Mouse (Mus musculus) left cerebral cortex, postnatal 36 days (tissue): Measurements from ENCODE around the gene Csf2. TPM values are rescaled to one million over a fixed set of nuclear protein-coding genes. Genes with fewer than 3 reads are reported as not detected.
A peak's percentile ranks its signal among the peaks of the same experiment; 100 is the strongest.
"Not testable (repeated sequence)": the region's sequence is repeated elsewhere in the genome, so short reads cannot be mapped to it uniquely, and the experiment has no call there.

Experiments
- DNase-seq, 2 experiments: peaks; one replicate each; pipeline ENCODE4 v3.0.0; 2021 to 2022; ENCODE audit warnings: low spot score in 2 of 2, mixed read lengths in 1 of 2
- intact Hi-C: fragments of 180-260 bp; cut with DNase I; formaldehyde crosslinking; loops from one replicate; pipeline ENCODE4 v1.15.1; 2025
- total RNA-seq, 2 experiments: library from RNA; stranded (reverse); gene quantifications; 2 replicates each; pipeline ENCODE4 v1.2.3; 2021

Gene Csf2
- total RNA-seq = not detected

DNA sequence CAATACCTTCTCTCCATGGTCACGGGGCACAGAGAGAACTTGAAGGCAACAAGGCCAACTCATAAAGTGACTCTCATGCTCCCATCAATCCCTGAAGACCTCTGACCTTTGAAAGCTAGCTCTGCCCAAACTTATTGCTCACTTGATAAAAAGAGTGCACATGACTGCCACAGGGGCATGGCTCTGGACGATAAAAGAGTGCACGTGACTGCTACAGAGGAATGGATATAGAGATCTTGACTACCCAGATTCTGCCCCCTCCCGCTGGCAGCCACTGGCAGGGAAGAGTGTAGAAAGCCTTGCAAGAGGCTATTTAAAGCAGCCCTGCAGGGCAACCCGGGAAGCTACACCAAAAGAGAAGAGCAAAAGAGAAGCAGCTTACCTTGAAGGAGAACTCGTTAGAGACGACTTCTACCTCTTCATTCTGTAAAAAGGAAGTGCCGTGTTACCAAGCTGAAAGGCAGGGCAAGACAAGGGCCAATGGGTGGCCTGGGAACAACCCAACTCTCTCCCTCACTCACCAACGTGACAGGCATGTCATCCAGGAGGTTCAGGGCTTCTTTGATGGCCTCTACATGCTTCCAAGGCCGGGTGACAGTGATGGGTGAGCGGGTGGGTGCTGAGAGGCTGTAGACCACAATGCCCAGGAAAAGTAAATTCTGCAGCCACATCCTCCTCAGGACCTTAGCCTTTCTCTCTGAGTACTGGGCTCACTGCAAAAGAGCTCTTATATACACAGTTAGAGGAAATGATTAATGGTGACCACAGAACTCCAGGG lies at the start of gene Csf2:
TSS of gene Csf2 (minus strand) at position 728 of the 778 bp plus-strand sequence.
- intact Hi-C loops = no loop called here

DNA sequence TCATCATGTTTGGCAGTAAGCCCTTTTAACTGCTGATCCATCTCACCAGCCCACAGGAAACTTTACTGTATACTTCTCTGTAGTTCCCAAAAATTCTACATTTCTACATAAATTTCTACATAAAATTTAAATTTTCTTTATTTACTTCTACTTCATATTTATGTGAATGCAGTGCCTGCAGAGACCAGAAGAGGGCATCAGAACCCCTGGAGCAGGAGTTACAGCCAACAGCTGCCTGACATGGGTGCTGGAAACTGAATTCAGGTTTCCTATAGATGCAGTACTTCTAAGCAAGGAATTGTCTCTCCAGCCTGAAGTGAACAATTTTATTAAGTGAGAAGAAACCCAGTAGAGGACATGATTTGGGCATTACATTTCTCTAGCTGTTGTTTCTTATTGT lies 49.3 kb upstream of the Csf2 start:
- intact Hi-C loops = no loop called here
- no peak for DNase-seq

More for the DNA sequence above, at the start of gene Csf2:
- no peak for DNase-seq

DNA sequence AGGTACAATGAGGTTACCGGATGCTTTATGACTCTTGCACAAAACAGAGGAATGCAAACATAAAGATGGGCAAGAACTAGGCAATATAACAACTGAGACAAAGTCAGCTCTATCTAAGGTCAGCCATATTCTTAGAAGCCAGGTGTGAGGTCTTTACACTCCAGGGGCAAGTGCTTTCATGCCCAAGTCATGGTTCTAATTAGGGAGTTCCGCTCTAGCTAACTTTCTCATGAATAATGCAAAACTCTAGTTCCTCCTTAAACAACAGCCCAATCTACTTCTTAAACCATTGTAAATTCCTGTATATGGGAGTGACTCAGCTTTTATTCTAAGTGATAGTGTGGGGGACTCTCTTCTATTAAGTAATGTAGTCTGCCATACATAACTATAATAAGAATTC lies 48.0 kb upstream of the Csf2 start:
- DNase-seq, intact Hi-C loops: not testable (repeated sequence)

DNA sequence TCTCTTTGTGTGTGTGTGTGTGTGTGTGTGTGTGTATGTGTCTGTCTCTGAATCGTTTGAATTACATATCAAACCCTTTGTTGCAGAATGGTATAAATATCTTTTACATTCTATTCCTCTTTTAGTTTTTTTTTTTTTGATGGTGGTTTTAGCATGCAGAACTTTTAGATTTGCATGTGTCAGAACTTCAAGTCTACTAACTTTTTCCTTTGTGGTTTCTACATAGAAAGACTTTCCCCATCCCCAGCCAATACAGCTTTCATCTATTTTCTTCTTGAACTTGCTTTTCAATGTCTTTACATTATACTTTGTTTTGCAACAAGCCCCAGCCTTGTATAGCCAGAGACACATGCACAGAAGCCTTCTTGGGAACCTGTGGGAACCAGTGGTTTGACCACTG lies 47.3 kb upstream of the Csf2 start:
- DNase-seq = no peak
- intact Hi-C loops = no loop called here

DNA sequence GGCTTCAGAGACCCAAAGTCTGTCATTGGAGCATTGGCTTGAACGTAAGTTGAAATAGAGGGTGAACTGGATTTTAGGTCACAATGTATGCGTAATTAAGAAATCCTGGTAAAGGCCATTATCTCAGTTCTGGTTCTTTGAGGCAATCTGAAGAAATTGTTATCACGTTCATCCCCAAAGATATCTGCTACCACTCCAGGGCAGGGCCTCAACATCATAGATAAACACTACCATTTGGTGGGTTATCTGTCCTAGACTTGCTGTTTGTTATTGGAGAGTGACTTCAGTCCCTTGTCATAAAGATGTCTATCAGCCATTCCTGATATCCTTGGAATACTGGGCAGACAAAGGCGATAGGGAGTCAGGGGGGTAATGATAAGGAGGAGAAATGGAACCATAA lies 46.5 kb upstream of the Csf2 start:
- no peak for DNase-seq
- intact Hi-C loops = no loop called here

DNA sequence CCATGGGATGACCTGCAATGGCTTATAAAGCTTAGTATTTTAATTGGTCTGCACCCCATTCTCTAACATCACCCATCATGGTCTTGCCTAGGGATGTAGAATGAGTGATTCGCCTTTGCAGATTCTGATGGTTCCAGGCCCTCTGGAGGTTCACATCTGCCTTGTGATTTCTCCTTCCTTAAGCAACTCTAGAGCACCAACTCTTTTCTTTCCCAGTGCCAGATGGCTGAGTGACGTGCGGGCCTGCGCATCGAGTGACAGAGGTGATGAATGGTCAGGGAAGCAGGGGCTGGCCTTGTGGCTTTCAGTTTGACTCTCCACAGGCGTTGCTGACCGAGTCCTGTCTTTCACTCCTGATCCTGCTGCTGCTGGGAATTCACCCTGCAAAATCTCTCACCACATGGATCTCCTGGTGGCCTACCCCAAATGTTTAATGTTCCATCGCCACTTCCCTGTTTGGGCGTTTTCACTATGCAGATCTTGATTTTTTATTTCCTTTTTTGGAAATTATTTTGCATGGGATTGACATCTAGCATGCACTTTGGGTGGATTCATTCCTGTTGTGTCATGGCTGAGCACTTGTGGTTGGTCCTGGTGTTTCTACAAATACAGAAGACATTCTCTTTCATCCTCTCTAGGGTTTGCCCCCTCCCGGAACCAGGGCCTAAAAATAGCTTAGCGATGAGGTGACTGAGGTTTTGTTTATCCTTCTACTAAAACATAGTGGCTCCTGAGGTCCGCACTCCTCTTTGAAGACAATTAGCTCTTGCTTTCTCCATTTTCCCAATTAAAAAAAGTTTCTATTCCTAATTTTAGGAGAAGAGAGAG lies 44.7 kb upstream of the Csf2 start:
- no peak for DNase-seq
- intact Hi-C loops = no loop called here

DNA sequence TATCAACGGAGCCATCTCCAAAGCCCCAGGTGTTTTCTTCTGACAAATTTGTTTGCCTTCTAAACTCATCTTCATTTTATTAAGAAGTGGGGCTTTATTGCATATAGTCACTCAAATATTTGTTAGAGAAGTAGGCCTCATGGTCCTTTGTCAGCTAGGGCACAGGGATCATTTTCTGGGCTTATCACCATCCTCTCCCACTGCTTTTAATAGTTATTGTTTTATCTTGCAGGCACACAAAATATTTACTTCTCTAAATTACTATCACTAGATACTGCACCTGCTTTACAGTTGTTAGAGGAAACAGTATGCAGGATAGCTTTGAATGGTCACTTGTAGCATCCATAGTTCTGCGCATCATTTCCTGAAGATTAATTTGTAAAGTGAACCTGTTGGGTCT lies 42.7 kb upstream of the Csf2 start:
- intact Hi-C loops = no loop called here
- DNase-seq = no peak

DNA sequence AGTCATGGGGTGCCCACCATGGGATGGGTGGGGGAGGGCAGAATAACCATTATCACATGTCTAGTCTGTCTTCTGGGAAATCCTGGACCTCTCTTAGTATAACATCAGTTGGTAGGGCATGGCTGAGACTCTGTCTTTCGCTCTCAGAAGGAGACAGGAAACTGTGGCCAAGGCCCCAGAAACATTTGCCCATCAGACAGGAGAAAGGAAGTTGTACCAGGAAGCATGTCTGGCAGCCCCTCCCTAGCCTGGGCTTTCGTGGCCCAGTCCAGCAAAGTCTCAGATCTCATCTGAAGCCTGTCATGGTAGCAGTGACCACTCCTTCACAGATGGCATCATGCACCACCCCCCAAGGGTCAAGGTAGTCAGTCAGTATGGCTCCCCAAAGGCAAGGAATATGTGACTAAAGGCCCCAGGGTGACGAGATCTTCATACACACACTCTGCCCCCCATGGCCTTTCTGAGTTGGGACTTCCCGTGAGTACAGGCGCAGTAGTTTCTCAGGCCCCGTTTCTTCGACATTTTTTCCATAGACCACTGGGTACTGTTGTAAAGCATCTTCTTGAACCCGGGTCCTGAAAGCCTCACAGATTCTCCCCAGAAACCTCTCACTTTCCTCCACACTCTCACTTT lies 38.5 kb upstream of the Csf2 start:
- no peak for DNase-seq
- intact Hi-C loops = no loop called here

DNA sequence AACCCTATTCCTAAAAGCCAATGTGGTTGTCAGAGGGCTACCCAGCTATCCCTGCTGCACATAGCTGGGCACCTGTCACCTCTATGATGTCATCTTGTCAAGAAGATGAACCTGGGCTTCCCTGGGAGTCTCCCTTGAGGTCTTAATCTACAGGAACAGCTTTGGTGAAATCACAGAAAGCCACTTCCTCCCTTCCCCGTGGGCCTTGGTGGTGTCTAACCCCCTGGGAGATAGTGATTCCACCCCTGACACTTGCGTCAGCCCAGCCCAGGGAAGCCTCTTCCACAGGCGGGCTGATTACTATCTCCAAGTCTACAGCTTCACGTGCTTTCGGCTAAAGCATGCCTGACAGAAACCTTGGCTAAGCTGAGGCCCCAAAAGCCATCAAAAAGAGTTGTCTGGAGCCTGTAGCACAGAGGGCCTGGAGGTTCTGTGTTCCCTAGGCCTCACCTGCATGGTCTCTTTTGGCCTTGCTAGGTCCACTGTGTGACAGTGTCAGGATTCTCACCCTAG lies 22.0 kb upstream of the Csf2 start:
- intact Hi-C loops = no loop called here

DNA sequence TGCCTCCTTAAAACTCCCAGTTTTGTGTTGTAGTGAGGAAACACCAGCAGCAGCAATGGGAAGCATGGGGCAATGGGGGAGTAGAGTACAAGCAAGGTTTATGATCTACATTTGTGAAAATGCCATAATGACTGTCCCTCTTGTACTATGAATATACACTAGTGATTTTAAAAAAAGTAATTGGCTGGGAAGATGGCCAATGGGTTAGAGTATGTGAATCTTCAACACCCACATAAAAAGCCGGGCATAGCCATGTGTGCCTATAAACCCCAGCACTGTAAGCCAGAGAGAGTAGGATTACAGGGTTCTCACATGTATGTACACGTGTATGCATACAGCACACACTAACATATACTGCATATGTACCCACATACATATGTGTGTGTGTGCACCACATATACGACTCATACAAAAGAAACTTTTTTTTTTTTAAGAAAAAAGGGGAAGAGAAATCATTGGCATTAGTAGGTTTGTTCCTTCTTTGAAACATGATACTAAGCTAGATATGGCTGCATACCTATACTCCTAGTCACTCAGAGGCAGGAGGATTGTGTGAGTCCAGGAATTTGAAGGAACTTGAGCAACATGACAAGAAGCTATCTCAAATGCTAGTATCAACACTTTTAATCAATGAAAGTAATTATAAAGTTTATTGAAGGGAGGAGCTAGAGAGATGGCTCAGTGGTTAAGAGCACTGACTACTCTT lies 19.9 kb upstream of the Csf2 start:
- intact Hi-C loops = no loop called here
- DNase-seq = no peak

More for the DNA sequence above, 22.0 kb upstream of the Csf2 start:
- no peak for DNase-seq

DNA sequence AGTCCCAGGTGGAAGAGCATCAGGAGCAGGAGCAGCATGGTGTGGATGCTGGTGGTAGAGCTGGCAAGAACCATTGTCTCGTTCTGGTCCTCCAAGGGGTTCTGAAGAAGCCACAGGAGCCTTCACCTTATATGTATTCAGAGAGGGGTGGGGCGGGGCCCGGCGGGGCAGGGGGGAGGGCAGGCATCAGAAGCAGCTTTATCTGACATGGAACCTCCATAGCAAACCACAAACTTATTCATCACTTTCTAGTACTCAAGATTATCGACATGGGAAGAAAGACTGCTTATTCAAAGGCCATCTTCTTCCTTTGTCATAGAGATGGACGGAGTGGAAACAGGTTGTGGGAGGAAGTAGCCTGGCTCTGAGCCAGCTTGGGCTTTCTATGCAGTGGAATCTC lies 17.7 kb upstream of the Csf2 start, which contains the start of gene Il3:
TSS of gene Il3 (minus strand) at position 101 of the 400 bp plus-strand sequence.
- no peak for DNase-seq
- intact Hi-C loops = no loop called here

DNA sequence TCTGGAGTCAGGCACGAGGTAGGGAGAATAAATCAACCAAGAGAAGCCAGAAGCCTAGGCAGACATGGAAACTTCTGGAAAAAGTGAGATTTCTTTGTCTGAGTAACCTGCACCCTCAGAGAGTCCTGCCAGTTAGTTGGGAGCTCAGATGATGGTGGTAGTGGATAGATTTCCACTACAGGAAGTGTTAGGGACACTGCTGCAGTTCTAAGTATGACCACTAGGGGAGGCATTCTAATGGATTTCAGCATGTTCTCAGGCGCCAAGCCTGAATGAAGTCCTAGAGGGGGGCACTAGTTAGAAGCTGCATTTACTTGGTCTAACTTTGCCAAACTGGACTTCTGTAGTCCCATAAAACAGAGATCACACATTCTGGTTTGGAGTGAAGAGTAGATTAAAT lies 15.1 kb upstream of the Csf2 start:
- intact Hi-C loops = no loop called here
- peak in 1 of 2 experiments; percentile 14 for DNase-seq

DNA sequence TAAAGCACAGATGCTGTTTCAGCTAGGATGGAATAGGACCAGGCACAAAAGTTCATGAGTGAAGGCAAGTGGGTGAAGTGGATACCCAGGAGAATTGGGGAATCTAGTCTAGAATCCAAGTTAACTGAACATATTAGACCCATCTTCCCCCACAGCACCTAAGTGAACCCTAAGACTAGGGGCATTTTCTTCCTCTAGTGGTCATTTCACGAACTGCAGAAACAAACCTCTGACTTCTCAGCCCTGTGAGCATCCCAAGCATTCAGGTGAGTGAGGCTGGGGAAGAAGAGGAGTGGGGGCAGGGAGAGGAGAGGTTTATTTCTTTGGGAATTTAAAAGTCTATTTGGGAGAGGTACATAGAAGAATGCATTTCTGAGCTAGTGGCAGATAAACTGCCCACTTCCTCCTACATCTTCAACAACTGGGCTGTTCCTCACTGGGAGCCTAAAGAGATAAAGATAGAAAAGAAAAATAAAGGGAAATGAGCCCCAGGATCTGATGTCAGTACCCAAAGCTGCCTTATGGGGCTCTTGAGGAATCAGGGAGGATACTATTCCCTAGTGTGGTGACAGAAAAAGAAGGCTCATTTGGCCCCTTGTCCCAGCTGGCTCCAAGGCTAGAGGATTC lies 14.1 kb upstream of the Csf2 start:
- no peak for DNase-seq
- intact Hi-C loops = no loop called here

DNA sequence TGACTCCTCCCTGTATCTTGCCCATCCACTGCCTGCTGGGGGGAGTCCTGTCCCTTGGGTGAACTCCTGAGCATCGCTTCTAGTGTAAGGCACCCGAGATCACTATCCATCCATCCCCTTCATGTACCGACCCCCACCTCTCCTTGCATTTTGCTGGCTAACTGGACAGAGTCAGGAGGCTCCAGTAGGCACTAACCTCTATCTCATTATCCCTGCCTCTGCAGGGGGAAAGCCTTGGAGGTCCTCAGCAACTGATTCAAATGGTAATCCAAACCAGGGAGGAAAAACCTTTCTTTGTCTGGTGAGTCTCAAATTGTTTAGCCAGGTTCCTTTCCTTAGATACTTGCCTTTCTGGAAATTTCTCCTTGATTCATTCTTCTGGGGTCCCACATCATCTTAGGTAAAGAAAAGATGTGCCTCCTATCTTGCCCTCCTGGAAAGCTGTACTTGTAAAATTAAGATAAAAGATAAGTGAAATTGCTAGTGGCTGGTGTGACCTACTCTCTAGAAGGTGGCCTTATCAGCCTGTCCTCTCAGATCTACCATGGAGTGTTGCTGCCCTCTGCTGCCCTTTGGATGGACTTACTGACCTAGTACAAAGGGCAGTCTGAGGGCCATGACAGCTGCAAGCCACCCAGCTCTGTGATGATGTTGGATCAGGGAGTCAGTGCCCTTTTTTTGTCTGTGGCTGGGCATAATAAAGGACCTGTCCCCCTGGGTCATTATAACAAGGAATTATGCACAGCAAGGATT lies 7.3 kb upstream of the Csf2 start:
- DNase-seq = peak; percentile 29 to 53
- intact Hi-C loops = loop anchor here (1.0 to 2.0 kb wide), 2 partner anchors 112 to 254 kb away; no protein-coding TSS in a partner anchor

DNA sequence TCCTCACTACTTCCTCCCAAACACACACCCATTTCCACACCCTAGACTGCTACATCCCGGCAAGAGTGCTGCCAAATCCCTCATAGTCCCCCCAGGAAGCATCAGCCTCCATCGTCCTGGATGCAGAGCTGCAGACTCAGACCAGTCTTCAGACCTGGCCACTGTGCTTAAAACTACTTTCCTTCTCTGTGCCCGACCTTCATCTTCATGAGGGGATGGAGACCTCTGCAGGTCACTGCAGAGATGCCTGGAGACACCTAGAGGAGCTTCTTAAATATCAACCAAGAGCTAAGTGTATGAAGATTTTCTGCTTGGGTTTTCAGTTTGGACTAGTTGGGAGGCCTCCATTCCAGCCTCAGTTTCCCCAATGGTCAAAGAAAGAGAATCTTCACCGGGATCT lies 4.6 kb upstream of the Csf2 start:
- no peak for DNase-seq

DNA sequence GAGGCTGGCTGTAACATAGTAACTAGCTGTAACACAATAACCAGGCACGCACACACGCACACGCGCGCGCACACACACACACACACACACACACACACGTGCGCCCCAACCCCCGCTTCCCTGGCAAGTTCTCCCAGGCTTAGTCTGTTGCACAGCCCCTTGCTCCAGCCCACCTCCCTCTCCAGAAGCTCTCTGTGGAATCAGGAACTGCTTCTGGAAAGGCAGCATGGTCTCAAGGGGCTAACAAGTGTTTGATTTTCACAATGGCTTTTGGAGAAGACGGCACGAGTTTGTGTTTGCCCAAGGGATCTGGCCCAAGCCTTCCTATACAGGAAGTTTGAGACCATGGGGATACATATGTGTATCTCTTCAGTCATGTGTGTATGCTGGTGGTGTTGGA lies 1.1 kb upstream of the Csf2 start:
- intact Hi-C loops = no loop called here

More for the DNA sequence above, 4.6 kb upstream of the Csf2 start:
- intact Hi-C loops = no loop called here

DNA sequence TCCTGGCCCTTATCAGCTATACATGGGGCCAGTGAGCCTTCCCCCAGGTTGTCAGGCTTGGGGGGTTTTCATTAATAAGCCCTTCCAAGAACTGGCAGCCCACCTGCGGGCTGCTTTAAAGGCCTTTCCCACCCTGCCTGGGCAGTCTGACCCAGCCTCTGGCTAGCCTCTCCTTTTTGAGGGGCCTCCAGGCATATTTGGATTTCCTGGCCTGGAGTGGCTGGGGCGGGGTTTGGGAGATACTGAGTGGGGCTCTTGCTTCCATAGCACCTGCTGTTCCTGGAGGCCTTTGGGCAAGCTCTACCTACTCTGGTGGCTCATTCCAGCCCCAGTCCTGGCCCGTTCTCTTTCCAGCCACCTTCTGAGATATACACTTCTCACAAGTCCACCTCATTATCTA lies 281 bp upstream of the Csf2 start:
- intact Hi-C loops = no loop called here
- no peak for DNase-seq

More for the DNA sequence above, 1.1 kb upstream of the Csf2 start:
- no peak for DNase-seq

DNA sequence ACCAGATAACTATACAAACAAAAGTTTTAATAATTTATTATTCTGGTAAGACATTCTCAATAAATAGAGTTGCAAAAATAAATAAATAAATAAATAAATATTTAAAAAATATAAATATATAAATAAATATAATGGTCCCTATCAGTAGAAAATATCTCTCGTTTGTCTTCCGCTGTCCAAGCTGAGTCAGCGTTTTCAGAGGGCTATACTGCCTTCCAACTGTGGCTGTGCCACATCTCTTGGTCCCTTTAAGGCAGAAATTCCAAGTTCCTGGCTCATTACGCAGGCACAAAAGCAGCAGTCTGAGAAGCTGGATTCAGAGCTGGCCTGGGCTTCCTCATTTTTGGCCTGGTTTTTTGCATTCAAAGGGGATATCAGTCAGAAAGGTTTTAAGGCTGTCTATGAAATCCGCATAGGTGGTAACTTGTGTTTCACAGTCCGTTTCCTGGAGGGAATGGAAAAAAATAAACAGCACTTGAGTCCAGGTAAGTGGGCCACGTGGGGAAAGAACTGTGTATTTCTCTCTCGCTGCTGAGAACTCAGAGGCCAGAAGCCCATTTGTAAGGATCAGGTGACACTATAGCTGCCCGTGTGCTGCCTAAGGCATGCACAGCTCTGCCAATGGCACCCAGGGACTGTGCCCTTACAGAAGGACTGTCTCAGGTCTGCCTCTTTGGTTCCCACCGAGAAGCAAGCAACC lies 2.1 kb downstream of the Csf2 start:
- no peak for DNase-seq

More for the DNA sequence above, 2.1 kb downstream of the Csf2 start:
- intact Hi-C loops = no loop called here
